18 mouse cellular contexts compared by ENCODE assay signal in the genomic region with DNA sequence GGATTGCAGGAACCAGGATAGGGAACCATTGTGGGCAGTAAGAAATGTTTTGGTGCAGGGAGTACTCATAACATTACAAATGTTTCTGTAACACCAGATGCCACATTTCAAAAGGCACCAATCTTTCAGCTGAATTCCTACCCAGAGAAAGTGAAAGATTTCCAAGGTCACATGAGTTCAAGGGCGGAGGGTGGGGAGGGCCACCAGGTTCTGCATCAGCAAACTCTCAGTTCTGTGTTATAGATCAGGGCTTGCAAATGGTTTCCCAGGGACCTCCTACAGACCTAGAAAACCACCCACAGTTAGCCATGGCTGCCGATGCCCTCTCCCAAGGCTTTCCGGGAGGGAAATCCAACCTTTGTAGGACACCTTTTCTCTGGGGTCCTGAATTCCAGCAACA. TPM values are rescaled to one million over a fixed set of nuclear protein-coding genes. Genes with fewer than 3 reads are reported as not detected.
A peak's percentile ranks its signal among the peaks of the same experiment; 100 is the strongest.
DNase-seq lines count a peak whose midpoint lies in the region; ATAC-seq and TF ChIP-seq lines count a peak whose summit lies in the region.
"Had no signal": no experiment of that assay in that cellular context is flagged by ENCODE, and none has a peak within 500 bp of the region (broad histone marks: within the 10 kb centered on the region; RNA-seq: fewer than 3 reads in every experiment).

No protein-coding gene starts in this region.

- H3K4me2 ChIP-seq in CH12.LX (ENCODE audit: insufficient read depth, low read depth, poor library complexity, severe bottlenecking): no peak overlapping the region
- H3K4me2 ChIP-seq in heart, embryonic 11.5 days: no peak overlapping the region
- H3K4me2 ChIP-seq: forebrain, embryonic 13.5 days; heart, embryonic 12.5 days; hindbrain, embryonic 14.5 days had no signal

- no peak for TF ChIP-seq CTCF in CH12.LX (conservative IDR thresholded peaks at IDR 0.05 in 1 of 2, IDR thresholded peaks at IDR 0.05 in 1 of 2; ENCODE audit: low read depth in 2 of 2, low read length in 2 of 2)

- no peak; the same call in 1 of the 2 replicates for TF ChIP-seq RAD21 in CH12.LX (IDR thresholded peaks at IDR 0.05; ENCODE audit: low read depth, low read length)

- TF ChIP-seq EP300 in CH12.LX (IDR thresholded peaks at IDR 0.05; ENCODE audit: low read length): peak; percentile 78

- no peaks in the 10 kb centered on the region for H3K9me3 ChIP-seq in CH12.LX (replicated peaks; ENCODE audit: low read length)
- no peaks in the 10 kb centered on the region for H3K9me3 ChIP-seq in embryonic facial prominence, embryonic 10.5 days
- no peaks in the 10 kb centered on the region for H3K9me3 ChIP-seq in heart, embryonic 11.5 days (replicated peaks; ENCODE audit: control insufficient read depth, low read length)
- H3K9me3 ChIP-seq: forebrain, embryonic 13.5 days; heart, embryonic 12.5 days; hindbrain, embryonic 10.5 days had no signal

- H3K9ac ChIP-seq in CH12.LX (ENCODE audit: insufficient read depth, low read depth): no peak overlapping the region
- H3K9ac ChIP-seq in heart, embryonic 11.5 days (ENCODE audit: low read depth, low read length): no peak overlapping the region
- H3K9ac ChIP-seq: forebrain, embryonic 13.5 days; forebrain, postnatal 0 days; heart, embryonic 12.5 days; hindbrain, embryonic 14.5 days had no signal

- peaks cover 35 to 80% of the 10 kb centered on the region in 2 experiments for H3K4me1 ChIP-seq in CH12.LX (ENCODE audit: control insufficient read depth in 1 of 2, insufficient read depth in 2 of 2)
- peaks cover 44% of the 10 kb centered on the region for H3K4me1 ChIP-seq in embryonic facial prominence, embryonic 10.5 days
- H3K4me1 ChIP-seq in heart, embryonic 11.5 days (ENCODE audit: control insufficient read depth, insufficient read depth, low read length): peaks cover 21% of the 10 kb centered on the region

- peaks cover 0 to 12% of the 10 kb centered on the region in 2 experiments for H3K36me3 ChIP-seq in CH12.LX (replicated peaks in 1 of 2; ENCODE audit: control insufficient read depth in 1 of 2, insufficient read depth in 1 of 2, low read length in 1 of 2)
- H3K36me3 ChIP-seq in embryonic facial prominence, embryonic 10.5 days (replicated peaks): no peaks in the 10 kb centered on the region
- H3K36me3 ChIP-seq in heart, embryonic 11.5 days (ENCODE audit: control insufficient read depth, insufficient read depth, low read length): no peaks in the 10 kb centered on the region
- H3K36me3 ChIP-seq: heart, embryonic 12.5 days; hindbrain, embryonic 10.5 days had no signal

- WGBS in embryonic facial prominence, embryonic 10.5 days: 79% methylated on average over 3 of the region's 3 CpGs
- WGBS in heart, embryonic 11.5 days (ENCODE audit: insufficient replicate concordance): 81% methylated on average over 3 of the region's 3 CpGs

- H3K4me3 ChIP-seq in CH12.LX (replicated peaks in 1 of 3; ENCODE audit: low read depth in 2 of 3, low read length in 2 of 3, poor library complexity in 1 of 3): no peak overlapping the region
- no peak overlapping the region for H3K4me3 ChIP-seq in embryonic facial prominence, embryonic 10.5 days
- H3K4me3 ChIP-seq in heart, embryonic 11.5 days (ENCODE audit: low read depth, low read length): no peak overlapping the region
- H3K4me3 ChIP-seq: forebrain, embryonic 13.5 days; heart, adult 2 months; heart, embryonic 12.5 days; hindbrain, embryonic 10.5 days had no signal

- peaks cover 5% of the 10 kb centered on the region for H3K79me2 ChIP-seq in CH12.LX (replicated peaks; ENCODE audit: control insufficient read depth, extremely low read depth, insufficient read depth, poor library complexity, severe bottlenecking)

- TF ChIP-seq POLR2A in CH12.LX (IDR thresholded peaks at IDR 0.05; ENCODE audit: low read depth, low read length): no peak

- dilution Hi-C loops in CH12.LX (cut with MboI; ENCODE audit: extremely low pct_ligation_motif_present, extremely low pct_unique_long_range_greater_than_20kb, low sequenced_read_pairs): no loop called here

- no peak overlapping the region for H3K27ac ChIP-seq in CH12.LX (ENCODE audit: insufficient read depth, low read depth)
- peak overlapping the region; percentile 30; the same call in 1 of the 2 replicates for H3K27ac ChIP-seq in embryonic facial prominence, embryonic 10.5 days (replicated peaks)
- no peak overlapping the region for H3K27ac ChIP-seq in heart, embryonic 11.5 days (ENCODE audit: low read depth, low read length)
- H3K27ac ChIP-seq: forebrain, embryonic 13.5 days; heart, adult 2 months; hindbrain, embryonic 10.5 days; hindbrain, embryonic 14.5 days had no signal

- peaks cover under 1% of the 10 kb centered on the region for H3K27me3 ChIP-seq in CH12.LX (replicated peaks)
- no peaks in the 10 kb centered on the region; the same call in 1 of the 2 replicates for H3K27me3 ChIP-seq in embryonic facial prominence, embryonic 10.5 days (replicated peaks; ENCODE audit: low read depth, poor library complexity, severe bottlenecking)
- 0 out of 2 replicates have a peak, but pooled peaks cover 2% of the 10 kb centered on the region for H3K27me3 ChIP-seq in heart, embryonic 11.5 days (ENCODE audit: control insufficient read depth, insufficient read depth, low read length)
- H3K27me3 ChIP-seq: heart, embryonic 12.5 days had no signal

- in situ Hi-C loops in CH12.LX (cut with MboI; ENCODE audit: low pct_ligation_motif_present, low pct_unique_long_range_greater_than_20kb, low sequenced_read_pairs): loop anchor here (10.0 kb wide), 1 partner anchor 67 kb away; no protein-coding TSS in a partner anchor

- ATAC-seq in heart, embryonic 11.5 days (replicated peaks; ENCODE audit: insufficient number of reproducible peaks, low FRiP score, low TSS enrichment): no peak
- ATAC-seq: CD4-positive, CD25-positive, alpha-beta regulatory T cell, adult 4 months; forebrain, embryonic 13.5 days; forebrain, postnatal 0 days had no signal

- peak; percentile 48 for DNase-seq in spleen, adult 18-20 months
- no peak for DNase-seq in spleen, adult 12 weeks (ENCODE audit: low spot score)
- peak; percentile 72 for DNase-seq in CH12.LX (ENCODE audit: extremely low read depth)
- no peak for DNase-seq in embryonic facial prominence, embryonic 10.5 days (ENCODE audit: low spot score)
- no peak for DNase-seq in cerebellum, adult 18-20 months
- DNase-seq: adrenal gland, postnatal 10 days; cerebellum, adult 11-12 months; cerebellum, adult 9-11 months; cerebellum, postnatal 36 days; forebrain, postnatal 0 days; gastrocnemius, postnatal 14 days; heart, adult 2 months had no signal

TF ChIP-seq in CH12.LX, 34 proteins besides CTCF, POLR2A, EP300 and RAD21 (continues in another document):
- no peak for TF ChIP-seq HCFC1 (IDR thresholded peaks at IDR 0.05; ENCODE audit: low read depth, low read length)
- peak; percentile 87 for TF ChIP-seq IRF4 (IDR thresholded peaks at IDR 0.05; ENCODE audit: low read depth, low read length)
- TF ChIP-seq NELFE (IDR thresholded peaks at IDR 0.05; ENCODE audit: low read depth, low read length): no peak
- TF ChIP-seq JUN (IDR thresholded peaks at IDR 0.05; ENCODE audit: insufficient read depth, low read depth, low read length): no peak
- TF ChIP-seq SIN3A (IDR thresholded peaks at IDR 0.05; ENCODE audit: low read length): no peak
- TF ChIP-seq E2F4 (IDR thresholded peaks at IDR 0.05; ENCODE audit: insufficient replicate concordance, low read depth, low read length): no peak
- peak; percentile 5; the same call in 1 of the 2 replicates for TF ChIP-seq USF1 (IDR thresholded peaks at IDR 0.05; ENCODE audit: low read depth, low read length)
- no peak for TF ChIP-seq KAT2A (IDR thresholded peaks at IDR 0.05; ENCODE audit: insufficient replicate concordance, low read length)
- TF ChIP-seq RCOR1 (conservative IDR thresholded peaks at IDR 0.05; ENCODE audit: low read depth, low read length): no peak; the same call in 1 of the 2 replicates
- no peak for TF ChIP-seq POLR2AphosphoS2 (IDR thresholded peaks at IDR 0.05; ENCODE audit: low read depth, low read length)
- TF ChIP-seq SMC3 (IDR thresholded peaks at IDR 0.05; ENCODE audit: low read depth, low read length): no peak
- 0 out of 2 replicates have a peak, but pooled peaks have one; percentile 12 for TF ChIP-seq TCF12 (IDR thresholded peaks at IDR 0.05; ENCODE audit: low read depth, low read length)
- TF ChIP-seq MAX (IDR thresholded peaks at IDR 0.05; ENCODE audit: low read length): no peak
- TF ChIP-seq ETS1 (conservative IDR thresholded peaks at IDR 0.05; ENCODE audit: low read depth, low read length): peak; percentile 75
- TF ChIP-seq MAZ (IDR thresholded peaks at IDR 0.05; ENCODE audit: low read depth, low read length): peak; percentile 46; the same call in 1 of the 2 replicates
- no peak for TF ChIP-seq ZC3H11A (IDR thresholded peaks at IDR 0.05; ENCODE audit: low read depth, low read length)
- no peak for TF ChIP-seq PAX5 (IDR thresholded peaks at IDR 0.05; ENCODE audit: low read length)
- TF ChIP-seq BHLHE40 (IDR thresholded peaks at IDR 0.05; ENCODE audit: low read depth, low read length): peak; percentile 93
- no peak for TF ChIP-seq NRF1 (IDR thresholded peaks at IDR 0.05; ENCODE audit: low read depth, low read length)
- TF ChIP-seq ZNF384 (IDR thresholded peaks at IDR 0.05; ENCODE audit: low read depth, low read length): no peak
- TF ChIP-seq ELF1 (IDR thresholded peaks at IDR 0.05; ENCODE audit: low read depth, low read length): no peak

RNA-seq across cellular contexts. Expression of gene Fam43a, which starts 8.3 kb away (rescaled TPM):
- total RNA-seq in CH12.LX (2012; rRNA removed) (82.2 and 106 TPM in 2 replicates), CH12.LX (2014; rRNA removed) (77.1 and 82.1 TPM in 2 replicates)
- polyA plus RNA-seq in CH12.LX (2012; ENCODE audit: insufficient read length, low read depth): 106 and 121 TPM in 2 replicates
- polyA plus RNA-seq in embryonic facial prominence, embryonic 10.5 days (2016; fragmentation: Nextera tagmentation; extraction: Ambion mirVana): 23.2 and 24.1 TPM in 2 replicates
- 5.7 and 6.6 TPM in 2 replicates for polyA plus RNA-seq in heart, embryonic 11.5 days (2014; fragmentation: Nextera tagmentation; extraction: Ambion mirVana)

RNA-seq across cellular contexts. Expression of gene Lsg1, which starts 20.5 kb away (rescaled TPM):
- total RNA-seq in CH12.LX (2012; rRNA removed) (58.4 and 70.8 TPM in 2 replicates), CH12.LX (2014; rRNA removed) (94.7 and 106 TPM in 2 replicates)
- polyA plus RNA-seq in CH12.LX (2012; ENCODE audit: insufficient read length, low read depth): 189 and 261 TPM in 2 replicates
- 87.1 and 95.3 TPM in 2 replicates for polyA plus RNA-seq in embryonic facial prominence, embryonic 10.5 days (2016; fragmentation: Nextera tagmentation; extraction: Ambion mirVana)
- 47.8 and 51.3 TPM in 2 replicates for polyA plus RNA-seq in heart, embryonic 11.5 days (2014; fragmentation: Nextera tagmentation; extraction: Ambion mirVana)

RNA-seq across cellular contexts. Expression of gene Tmem44, which starts 57.2 kb away (rescaled TPM):
- total RNA-seq in CH12.LX (2012; rRNA removed) (0.38 and 0.51 TPM in 2 replicates), CH12.LX (2014; rRNA removed) (0.07 and 0.16 TPM in 2 replicates)
- 0.70 and 0.78 TPM in 2 replicates for polyA plus RNA-seq in CH12.LX (2012; ENCODE audit: insufficient read length, low read depth)
- 25.1 and 25.2 TPM in 2 replicates for polyA plus RNA-seq in embryonic facial prominence, embryonic 10.5 days (2016; fragmentation: Nextera tagmentation; extraction: Ambion mirVana)
- 16.4 and 17.2 TPM in 2 replicates for polyA plus RNA-seq in heart, embryonic 11.5 days (2014; fragmentation: Nextera tagmentation; extraction: Ambion mirVana)

Comparison
In these comparisons a context has a peak if more than half of its experiments do, and no peak if none do; other contexts are left out.
1. DNase-seq: peak in spleen, adult 18-20 months (2 of 2) and CH12.LX (single experiment); none in spleen, adult 12 weeks (single experiment), embryonic facial prominence, embryonic 10.5 days (single experiment) and cerebellum, adult 18-20 months (0 of 2).